Mouse (Mus musculus) stomach, postnatal 0 days (tissue): ENCODE measurements at regions not wholly inside any gene's neighbourhood (a gene's known extent, or its start where the extent isn't known, plus 50 kb on each side); places are given as distances from the start of the nearest gene placed in this dataset.

Source experiments
- CTCF ChIP-seq: IDR thresholded peaks from 2 replicates; pipeline ENCODE4 v1.5.1; 2016; ENCODE audit warnings: antibody characterized with exemption, low read depth, mild to moderate bottlenecking, moderate library complexity
- EP300 ChIP-seq: optimal IDR thresholded peaks from 2 replicates; pipeline ENCODE3; 2016; ENCODE audit warnings: antibody characterized with exemption

DNA sequence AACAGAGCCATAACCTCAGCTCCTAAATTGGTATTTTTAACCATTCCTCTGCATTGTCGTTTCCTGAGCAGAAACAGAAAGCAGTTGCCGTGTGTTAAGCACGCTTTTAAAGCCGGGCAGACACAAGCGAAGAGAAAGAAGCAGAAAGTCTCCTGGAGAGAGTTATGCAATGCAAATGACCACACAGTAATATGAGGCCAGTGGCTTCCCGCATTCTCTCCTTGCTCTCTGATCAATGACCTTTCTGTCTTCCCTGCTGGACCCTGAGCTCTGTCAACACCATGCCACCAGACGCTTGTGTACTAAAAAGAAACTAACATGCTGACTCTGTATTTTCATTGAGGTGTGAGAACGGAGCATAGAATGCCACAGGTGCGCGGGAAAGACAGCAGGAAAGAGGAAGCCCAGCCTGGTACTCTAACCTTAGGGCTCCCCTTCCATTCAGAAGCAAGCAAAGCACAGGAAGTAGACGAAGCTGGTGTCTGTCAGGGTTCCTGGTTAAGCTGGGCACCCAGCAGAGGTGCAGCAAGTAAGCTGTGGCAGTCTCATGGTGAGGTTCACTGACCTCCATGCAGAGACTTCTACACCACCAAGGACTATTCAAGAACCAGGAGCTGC is 151.9 kb downstream of the Utp18 start:
- no peak for TF ChIP-seq CTCF
- TF ChIP-seq EP300: no peak
